Mouse (Mus musculus): ENCODE data around the gene Hoxb6. TPM values are rescaled to one million over a fixed set of nuclear protein-coding genes. Genes with fewer than 3 reads are reported as not detected.

The Hoxb6 gene
- total RNA-seq, 4 experiments from 2014 or later: not detected

DNA sequence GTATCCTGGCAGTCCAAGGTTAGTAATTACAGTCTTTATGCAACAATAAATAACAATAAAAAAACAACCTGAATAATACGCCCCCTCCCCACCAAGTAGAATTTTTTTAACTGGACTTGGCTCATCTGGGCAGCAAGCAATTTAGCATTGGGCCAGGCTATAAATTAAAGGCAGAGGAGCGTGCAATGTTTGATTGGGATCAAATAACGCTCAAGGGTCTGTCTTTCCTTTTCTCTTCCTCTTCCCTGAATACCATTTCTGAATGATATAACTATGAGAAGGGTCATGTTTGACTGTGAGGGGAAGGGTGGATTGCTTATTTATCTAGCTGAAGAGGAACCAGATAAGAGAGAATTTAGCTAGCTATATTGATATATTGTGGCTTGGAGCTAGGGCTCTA is 56.7 kb downstream of the Hoxb6 start:
- no peak for DNase-seq (ENCODE audit: low spot score in 2 of 2)

DNA sequence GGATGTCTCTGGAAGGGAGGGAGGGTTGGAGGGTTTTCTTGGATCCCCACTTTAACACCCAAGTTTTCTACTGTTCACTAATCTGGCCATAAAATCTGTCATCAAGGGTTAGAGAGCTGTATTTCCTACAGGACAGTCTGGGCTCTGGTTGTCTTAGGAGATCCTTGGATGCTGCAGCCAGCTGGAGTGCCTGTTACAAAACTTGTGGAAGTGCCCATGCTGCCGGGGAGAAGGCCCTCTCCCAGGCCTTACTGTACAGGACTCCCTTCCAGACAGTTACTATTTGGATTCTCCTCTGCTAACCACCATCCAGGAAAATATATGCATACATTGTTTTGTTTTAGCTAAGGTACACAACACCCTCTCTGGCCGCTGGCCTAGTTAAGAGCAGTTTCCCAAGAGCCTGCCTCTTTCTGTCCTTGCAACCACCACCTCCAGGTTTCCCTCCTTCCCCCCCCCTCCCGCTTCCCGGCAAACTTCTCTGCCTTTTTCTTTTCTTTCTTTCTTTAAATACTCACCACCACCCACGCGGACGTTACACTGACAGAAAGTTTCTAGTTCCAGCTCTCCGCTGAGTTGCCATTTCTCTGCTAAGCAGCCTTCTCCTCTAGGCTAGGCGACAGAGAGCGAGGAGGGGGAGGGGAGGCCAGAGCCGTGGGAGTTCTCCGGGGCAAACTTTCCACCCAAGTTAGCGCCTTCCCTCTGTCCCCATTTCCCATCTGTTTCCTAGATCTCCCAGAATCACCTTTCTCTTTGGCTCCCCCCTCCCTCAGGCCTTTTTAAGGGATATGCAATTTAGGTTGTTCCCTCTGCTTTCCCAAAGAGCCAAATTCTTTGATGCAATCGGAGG is 57.4 kb downstream of the Hoxb6 start:
- DNase-seq (ENCODE audit: low spot score in 2 of 2): no peak

DNA sequence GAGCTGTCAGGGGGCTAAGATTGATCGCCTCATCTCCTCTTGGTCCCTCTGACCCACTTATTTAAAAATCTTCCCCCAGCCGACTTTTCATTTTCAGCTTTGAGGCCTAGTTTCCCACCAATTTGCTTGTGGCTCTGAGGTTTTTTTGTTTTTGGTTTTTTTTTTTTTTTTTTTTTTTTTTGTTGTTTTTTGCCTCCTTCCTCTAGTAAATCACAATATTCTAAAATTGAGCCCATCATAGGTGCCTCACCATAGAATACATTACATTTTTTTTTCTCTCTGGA is 58.0 kb downstream of the Hoxb6 start, which contains the start of gene Hoxb2:
Gene Hoxb2 (plus strand): TSS at position 185 of the 284 bp plus-strand sequence.
- no peak for DNase-seq (ENCODE audit: low spot score in 2 of 2)

DNA sequence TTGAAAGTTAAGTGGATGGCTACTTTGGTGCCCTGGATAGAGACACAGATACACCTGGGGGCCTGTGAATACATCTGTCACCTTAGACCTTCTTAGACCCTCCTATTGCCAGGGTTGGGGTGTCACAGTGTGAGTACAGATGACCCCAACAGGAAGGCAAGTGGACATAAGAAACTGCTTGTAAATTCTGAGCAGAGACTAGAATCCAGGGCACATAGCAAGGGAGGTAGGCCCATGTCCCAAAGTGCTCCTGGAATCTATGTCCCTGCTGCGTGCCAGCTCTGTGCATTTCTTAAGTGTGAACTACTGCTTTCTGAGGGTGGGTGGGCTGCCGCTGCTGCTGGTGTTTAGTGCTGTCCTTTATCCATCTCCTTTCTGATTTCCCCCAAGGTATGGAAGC is 58.5 kb downstream of the Hoxb6 start:
- no peak for DNase-seq (ENCODE audit: low spot score in 2 of 2)

Small RNA genes within 50 kb of the gene (microRNA-seq; reads per million reads assigned to microRNA genes)
- gene Mir10a (76.5 to 135 reads per million in 2 experiments), gene Mir196a-1 (0 reads per million in 2 experiments)

Other genes with a start within 250 kb of the Hoxb6 start
- gene Ube2z, start 227.1 kb upstream of the Hoxb6 start, total RNA-seq (2022): 10 to 100 TPM; 53.6 to 60.5 (median 59.8) TPM
- gene Atp5g1, start 216.8 kb upstream of the Hoxb6 start, total RNA-seq (2022): 100 to 1,000 TPM; 354 to 394 (median 374) TPM
- not detected for gene Calcoco2, start 180.5 kb upstream of the Hoxb6 start, total RNA-seq (2022)
- gene Ttll6, start 158.7 kb upstream of the Hoxb6 start, total RNA-seq (2022): under 1 TPM in 3 of 4 experiments, not detected in 1; 0.23 to 0.36 (median 0.30) TPM
- not detected for gene Hoxb13, start 98.2 kb upstream of the Hoxb6 start, total RNA-seq (2022)
- under 1 TPM in 1 of 4 experiments, not detected in 3; 0.16 TPM for gene Hoxb9, start 21.0 kb upstream of the Hoxb6 start, total RNA-seq (2022)
- not detected for gene Hoxb8, start 10.6 kb upstream of the Hoxb6 start, total RNA-seq (2022)
- not detected for gene Hoxb7, start 5.9 kb upstream of the Hoxb6 start, total RNA-seq (2022)
- gene Hoxb5, start 10.9 kb downstream of the Hoxb6 start, total RNA-seq (2022): not detected
- under 1 TPM in 1 of 4 experiments, not detected in 3; 0.11 TPM for gene Hoxb4, start 25.8 kb downstream of the Hoxb6 start, total RNA-seq (2022)
- gene Hoxb3, start 30.9 kb downstream of the Hoxb6 start, total RNA-seq (2022): not detected
- not detected for gene Hoxb2, start 58.0 kb downstream of the Hoxb6 start, total RNA-seq (2022)
- not detected for gene Hoxb1, start 73.3 kb downstream of the Hoxb6 start, total RNA-seq (2022)
- 1 to 10 TPM; 2.2 to 2.5 (median 2.3) TPM for gene Skap1, start 172.1 kb downstream of the Hoxb6 start, total RNA-seq (2022)

Measured in left cerebral cortex, adult 8-10 months (tissue).